Mouse (Mus musculus) liver, embryonic 13.5 days (tissue): Measurements from ENCODE around the gene Gm49396. TPM values are rescaled to one million over a fixed set of nuclear protein-coding genes. Genes with fewer than 3 reads are reported as not detected.
A peak's percentile ranks its signal among the peaks of the same experiment; 100 is the strongest.

Source experiments
- ATAC-seq: fragments of 200-750 bp; cut with Nextera tagmentation; 2 replicates; pipeline ENCODE4 v1.8.0; 2017; ENCODE audit warnings: low read depth, mild to moderate bottlenecking, moderate number of reproducible peaks, moderate library complexity
- DNase-seq: peaks from one replicate; pipeline ENCODE4 v3.0.0; 2022
- H3K27ac ChIP-seq: fragments of 300-500 bp; sonication (generic); 2 replicates; pipeline ENCODE4 v1.5.1; 2015; ENCODE audit warnings: moderate library complexity, mild to moderate bottlenecking, inconsistent platforms
- H3K27me3 ChIP-seq: fragments of 300-500 bp; sonication (generic); 2 replicates; pipeline ENCODE4 v1.6.1; 2015; ENCODE audit warnings: mild to moderate bottlenecking, inconsistent platforms
- H3K36me3 ChIP-seq: fragments of 300-500 bp; sonication (generic); 2 replicates; pipeline ENCODE4 v1.6.1; 2015; ENCODE audit warnings: mild to moderate bottlenecking, inconsistent platforms
- H3K4me1 ChIP-seq: fragments of 300-500 bp; sonication (generic); replicated peaks from 2 replicates; pipeline ENCODE4 v1.6.1; 2015; ENCODE audit warnings: inconsistent platforms
- H3K4me2 ChIP-seq: fragments of 300-500 bp; sonication (generic); 2 replicates; pipeline ENCODE4 v1.6.1; 2015; ENCODE audit warnings: inconsistent platforms, mild to moderate bottlenecking, moderate library complexity
- H3K4me3 ChIP-seq: fragments of 300-500 bp; sonication (generic); replicated peaks from 2 replicates; pipeline ENCODE4 v1.5.1; 2015; ENCODE audit warnings: mild to moderate bottlenecking, inconsistent platforms
- H3K9ac ChIP-seq: fragments of 300-500 bp; sonication (generic); 2 replicates; pipeline ENCODE4 v1.6.1; 2015; ENCODE audit warnings: mild to moderate bottlenecking, inconsistent platforms
- H3K9me3 ChIP-seq: fragments of 300-500 bp; sonication (generic); replicated peaks from 2 replicates; pipeline ENCODE4 v1.6.1; 2016; ENCODE audit warnings: inconsistent platforms
- WGBS: fragments of 180-500 bp; shearing (Covaris S2); methylation state at CpG from one replicate; pipeline ENCODE4 v1.1.7; 2015; ENCODE audit not compliant: insufficient replicate concordance; 5-methylcytosine and 5-hydroxymethylcytosine counted together
- polyA plus RNA-seq: library from polyadenylated mRNA; unstranded; fragments of >200 nt; fragmentation: Nextera tagmentation; extraction: Ambion mirVana; gene quantifications from 2 replicates; pipeline ENCODE4 v1.2.1, GENCODE M21; 2015

The Gm49396 gene
- polyA plus RNA-seq, 1 experiment from 2014 or later = 3.4 TPM

DNA sequence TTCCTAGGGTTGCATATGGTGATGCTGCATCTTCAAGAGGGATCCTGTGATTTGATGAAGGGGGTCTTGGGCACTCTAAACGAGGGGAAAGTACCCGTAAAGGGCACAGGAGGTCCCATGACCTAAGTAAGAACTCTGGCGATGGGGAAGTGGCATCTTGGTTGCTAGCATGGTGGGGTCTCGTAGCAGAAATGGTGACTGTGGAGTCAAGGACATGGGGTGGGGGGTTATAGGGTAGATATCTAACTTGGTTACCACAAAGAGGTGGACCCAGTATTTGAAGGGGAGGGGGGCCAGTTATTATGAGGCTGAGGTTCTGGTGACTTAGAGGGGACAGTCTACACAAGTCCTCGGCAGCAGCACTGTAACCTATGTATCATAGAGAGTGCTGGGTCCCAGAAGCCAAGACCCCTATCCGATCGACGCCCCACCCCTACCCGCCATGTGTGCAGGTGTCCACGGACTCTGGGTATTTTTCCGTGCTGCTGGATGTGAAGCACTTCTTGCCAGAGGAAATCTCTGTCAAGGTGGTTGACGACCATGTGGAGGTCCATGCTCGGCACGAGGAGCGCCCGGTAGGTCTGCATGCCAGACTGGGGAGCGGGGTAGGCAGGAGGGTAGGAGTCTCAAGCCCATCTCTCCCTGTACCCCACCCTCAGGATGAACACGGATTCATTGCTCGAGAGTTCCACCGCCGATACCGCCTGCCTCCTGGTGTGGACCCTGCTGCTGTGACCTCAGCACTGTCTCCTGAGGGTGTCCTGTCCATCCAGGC lies 9.1 kb upstream of the Gm49396 start:
- ATAC-seq = no peak
- H3K4me1 ChIP-seq = peaks cover 47% of the 10 kb centered on the region
- peak overlapping the region; percentile 91 for H3K9ac ChIP-seq
- H3K36me3 ChIP-seq = peaks cover 41% of the 10 kb centered on the region
- peak overlapping the region; percentile 71 for H3K4me3 ChIP-seq
- H3K27me3 ChIP-seq = no peaks in the 10 kb centered on the region
- H3K9me3 ChIP-seq = no peaks in the 10 kb centered on the region
- no peak overlapping the region for H3K27ac ChIP-seq
- 81% methylated on average over 22 of the region's 22 CpGs for WGBS
- DNase-seq = no peak
- H3K4me2 ChIP-seq = peak overlapping the region; percentile 92

DNA sequence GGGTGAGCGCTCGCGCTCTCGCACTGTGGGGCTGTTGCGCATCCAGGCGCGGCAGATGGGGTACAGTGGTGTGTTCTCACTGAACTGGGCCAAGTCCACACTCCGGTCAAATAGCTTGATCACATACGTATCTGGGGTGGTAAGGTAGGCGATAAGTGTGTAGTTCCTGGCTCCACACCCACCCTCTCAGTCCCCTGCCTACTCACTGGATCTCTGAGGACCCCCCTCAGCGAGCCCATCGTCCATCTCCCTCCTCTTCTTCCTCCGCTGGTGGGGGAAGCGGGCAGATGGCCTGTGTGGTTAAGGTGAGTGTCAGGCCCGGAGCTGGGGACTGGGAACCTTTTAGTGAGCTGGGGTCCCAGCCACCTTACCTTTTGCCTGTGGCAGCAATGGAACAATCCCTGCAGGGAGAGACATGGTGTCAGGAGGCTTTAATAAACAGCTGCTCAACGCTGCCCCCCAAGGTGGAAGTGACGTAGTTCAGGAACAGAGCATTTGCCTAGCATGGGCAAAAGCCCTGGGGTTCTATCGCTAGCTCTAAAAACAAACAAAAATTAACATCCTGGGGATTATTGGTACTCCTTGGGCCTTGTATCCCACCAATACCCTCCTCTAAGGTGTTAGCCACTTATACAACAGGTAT lies 6.1 kb upstream of the Gm49396 start:
- no peak overlapping the region for H3K9ac ChIP-seq
- ATAC-seq (no peak), DNase-seq (no peak)
- H3K4me1 ChIP-seq = peaks cover 56% of the 10 kb centered on the region
- no peaks in the 10 kb centered on the region for H3K9me3 ChIP-seq
- H3K27me3 ChIP-seq = no peaks in the 10 kb centered on the region
- 89% methylated on average over 18 of the region's 18 CpGs for WGBS
- no peak overlapping the region for H3K4me3 ChIP-seq
- 0 out of 2 replicates have a peak overlapping the region, but pooled peaks have one; percentile 73 for H3K4me2 ChIP-seq
- H3K27ac ChIP-seq = no peak overlapping the region
- H3K36me3 ChIP-seq = peaks cover 44% of the 10 kb centered on the region

DNA sequence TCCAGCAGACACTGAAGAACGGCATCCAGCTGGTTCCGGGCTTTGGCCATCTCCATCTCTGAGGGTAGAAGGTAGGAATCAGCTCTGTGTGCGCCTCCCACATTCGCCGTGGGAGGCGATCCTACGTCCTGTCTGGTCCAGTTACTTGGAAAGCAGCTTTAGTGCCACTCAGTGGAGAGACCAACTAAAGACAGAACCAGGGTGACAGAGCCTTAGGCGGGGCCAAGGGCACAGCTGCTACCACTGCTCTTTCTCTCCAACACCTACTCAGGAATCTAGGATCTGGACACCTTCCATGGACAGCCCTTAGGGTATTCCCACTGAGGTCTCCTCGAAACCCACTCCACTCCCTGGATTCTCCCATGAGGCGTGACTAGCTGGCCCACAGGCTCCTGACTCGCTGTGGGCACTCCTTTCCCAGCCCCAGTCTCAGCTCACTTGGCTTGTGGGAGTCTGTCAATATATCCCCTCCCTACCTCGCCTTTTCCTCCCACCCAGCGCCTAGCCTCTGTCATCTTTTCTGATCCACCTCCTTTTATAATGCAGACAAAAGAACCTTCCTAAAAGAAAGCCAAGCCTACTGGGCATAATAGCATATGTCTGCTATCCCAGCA lies 5.1 kb upstream of the Gm49396 start:
- 87% methylated on average over 13 of the region's 13 CpGs for WGBS
- DNase-seq (no peak), ATAC-seq (no peak)
- peaks cover 44% of the 10 kb centered on the region for H3K36me3 ChIP-seq
- peaks cover 56% of the 10 kb centered on the region for H3K4me1 ChIP-seq
- peak overlapping the region; percentile 73 for H3K4me2 ChIP-seq
- H3K27me3 ChIP-seq = no peaks in the 10 kb centered on the region
- H3K27ac ChIP-seq = peak overlapping the region; percentile 86
- H3K9me3 ChIP-seq = no peaks in the 10 kb centered on the region
- peak overlapping the region; percentile 67 for H3K4me3 ChIP-seq
- H3K9ac ChIP-seq = peak overlapping the region; percentile 74

DNA sequence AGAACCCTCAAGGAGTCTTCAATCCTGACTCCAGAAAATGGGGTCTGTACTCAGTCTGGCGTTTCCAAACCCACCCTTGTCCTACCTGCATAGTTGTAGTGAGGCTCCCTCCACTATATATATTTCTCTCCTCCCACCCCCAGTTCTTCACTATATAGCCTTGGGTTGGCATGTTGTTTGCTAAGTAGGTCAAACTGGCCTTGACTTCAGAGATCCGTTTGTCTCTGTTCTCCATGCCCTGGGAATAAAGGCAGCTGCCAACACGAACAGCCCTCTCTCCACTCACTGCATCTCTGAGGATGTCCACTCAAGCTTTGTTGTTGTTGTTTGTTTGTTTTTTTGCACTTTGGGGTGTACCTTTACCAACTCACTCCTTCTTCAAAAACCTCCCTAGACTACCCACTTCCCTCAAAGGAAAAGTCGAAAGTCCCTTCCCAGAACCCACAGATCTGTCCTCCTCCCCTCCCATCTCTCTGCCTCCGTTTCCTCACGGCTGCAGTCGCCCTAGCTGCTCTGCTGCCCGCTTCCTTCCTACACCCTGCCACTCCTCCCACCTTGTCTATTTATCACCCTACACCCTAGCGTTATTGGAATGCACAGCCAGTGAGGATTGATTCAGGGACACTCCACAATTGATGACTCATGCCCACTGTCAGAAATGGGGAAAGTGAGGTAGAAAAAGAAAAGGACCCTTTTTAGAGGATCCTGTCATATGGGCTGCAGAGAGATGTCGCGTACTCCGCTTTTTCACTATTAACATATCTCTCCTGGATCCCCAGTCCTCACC lies 4.3 kb upstream of the Gm49396 start:
- peak overlapping the region; percentile 67 for H3K4me3 ChIP-seq
- peak; percentile 38 for DNase-seq
- peak; percentile 44 for ATAC-seq
- H3K4me2 ChIP-seq = peak overlapping the region; percentile 73
- peak overlapping the region; percentile 74 for H3K9ac ChIP-seq
- H3K27ac ChIP-seq = peak overlapping the region; percentile 86
- H3K9me3 ChIP-seq = no peaks in the 10 kb centered on the region
- H3K27me3 ChIP-seq = no peaks in the 10 kb centered on the region
- peaks cover 44% of the 10 kb centered on the region for H3K36me3 ChIP-seq
- 8% methylated on average over 12 of the region's 12 CpGs for WGBS
- H3K4me1 ChIP-seq = peaks cover 51% of the 10 kb centered on the region

DNA sequence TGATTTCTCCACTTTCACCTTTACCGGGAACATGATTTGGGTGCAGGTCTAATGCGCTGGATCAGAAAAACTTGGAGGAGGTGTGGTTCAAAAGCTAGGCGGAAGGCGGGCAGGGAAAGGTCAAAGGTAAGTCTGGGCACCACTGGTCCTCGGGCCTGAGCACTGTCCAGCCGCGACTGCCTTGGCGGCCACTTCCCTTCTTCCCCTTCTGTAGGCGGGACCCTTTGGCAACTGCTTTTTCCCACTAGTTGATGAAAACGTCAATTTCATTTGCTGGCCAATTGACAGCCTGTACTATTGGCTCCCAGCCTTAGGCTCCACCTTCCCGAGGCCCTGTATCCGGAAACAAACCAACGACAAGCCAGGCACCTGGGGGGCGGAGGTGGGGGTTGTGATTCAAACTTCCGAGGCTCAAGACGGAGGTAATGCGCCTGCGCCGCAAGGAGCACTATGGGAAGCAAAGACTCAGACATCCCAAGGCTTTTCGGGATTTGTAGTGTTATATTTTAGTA lies 3.6 kb upstream of the Gm49396 start, which contains the start of gene Lin37:
Lin37 (minus strand) TSS at position 396 of the 512 bp plus-strand sequence.
- no peaks in the 10 kb centered on the region for H3K27me3 ChIP-seq
- WGBS = under 1% methylated on average over 20 of the region's 20 CpGs

DNA sequence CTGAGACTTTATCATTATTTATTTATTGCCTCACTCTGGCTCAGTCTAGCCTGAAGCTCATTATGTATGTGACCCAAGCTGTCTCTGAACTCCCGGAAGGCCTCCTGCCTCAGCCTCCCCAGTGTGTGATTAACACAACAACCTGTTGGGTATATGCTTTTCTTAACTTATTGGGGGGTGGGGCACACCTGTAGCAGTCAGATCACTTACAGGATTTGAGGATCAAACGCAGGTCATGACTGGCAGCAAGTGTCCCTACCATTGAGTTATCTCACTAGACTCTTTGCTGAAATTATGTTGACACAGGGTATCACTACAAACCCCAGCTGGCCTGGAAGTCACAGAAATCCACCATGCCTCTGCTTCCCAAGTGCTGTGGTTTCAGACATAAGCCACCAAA lies 2.8 kb upstream of the Gm49396 start:
- Histone ChIP-seq H3K4me2 (peak overlapping the region; percentile 73), H3K27ac (peak overlapping the region; percentile 86), H3K4me1 (peaks cover 50% of the 10 kb centered on the region), H3K4me3 (peak overlapping the region; percentile 67; the same call in 1 of the 2 replicates), H3K36me3 (peaks cover 37% of the 10 kb centered on the region), H3K9ac (peak overlapping the region; percentile 66), H3K27me3 (no peaks in the 10 kb centered on the region), H3K9me3 (no peaks in the 10 kb centered on the region)
- DNase-seq (no peak), ATAC-seq (no peak)
- WGBS = 68% methylated on average over 2 of the region's 2 CpGs

More for the DNA sequence above, 3.6 kb upstream of the Gm49396 start, which contains the start of gene Lin37:
- peak; percentile 92 for DNase-seq
- Histone ChIP-seq H3K27ac (peak within 1 kb of the TSS; percentile 86), H3K9me3 (no peaks in the 10 kb centered on the region), H3K4me3 (peak within 1 kb of the TSS; percentile 67), H3K4me2 (peak within 1 kb of the TSS; percentile 73), H3K4me1 (peaks cover 51% of the 10 kb centered on the region), H3K36me3 (peaks cover 38% of the 10 kb centered on the region), H3K9ac (peak within 1 kb of the TSS; percentile 74)
- ATAC-seq = peak; percentile 80

DNA sequence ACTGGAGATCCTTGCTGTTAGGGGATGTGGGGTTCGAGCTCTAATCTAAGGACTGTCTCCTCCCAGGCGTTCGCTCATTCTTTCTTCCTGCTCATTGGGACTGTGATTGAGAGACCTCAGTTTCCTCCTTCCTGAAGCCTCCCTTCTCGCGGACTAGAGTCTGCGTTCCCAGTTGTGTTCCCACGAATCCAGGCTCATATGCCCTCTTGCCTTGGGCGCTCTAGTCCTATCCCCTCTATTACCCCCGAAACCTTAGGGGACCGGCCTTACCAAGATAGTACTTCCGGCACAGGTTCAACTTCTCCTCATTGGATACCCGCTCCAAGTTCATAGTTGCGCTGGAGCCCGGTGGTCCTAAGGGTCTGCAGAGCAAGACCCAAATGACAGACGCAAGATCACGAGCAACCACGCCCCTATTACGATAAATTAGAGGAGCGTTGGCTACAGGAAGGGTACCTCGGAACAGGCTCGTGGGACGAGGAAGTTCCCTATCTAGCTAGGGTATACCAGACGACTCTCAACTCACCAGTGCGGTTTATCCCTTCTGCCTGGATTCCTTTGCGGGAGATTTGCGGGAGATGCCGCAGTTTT lies 523 bp upstream of the Gm49396 start:
- peaks cover 36% of the 10 kb centered on the region for H3K36me3 ChIP-seq
- no peaks in the 10 kb centered on the region for H3K27me3 ChIP-seq
- H3K4me1 ChIP-seq = peaks cover 48% of the 10 kb centered on the region
- H3K9me3 ChIP-seq = no peaks in the 10 kb centered on the region
- peak; percentile 8; the same call in 1 of the 2 replicates for ATAC-seq
- DNase-seq = no peak
- peak overlapping the region; percentile 84 for H3K27ac ChIP-seq
- peak overlapping the region; percentile 81 for H3K9ac ChIP-seq
- peak overlapping the region; percentile 89 for H3K4me2 ChIP-seq
- H3K4me3 ChIP-seq = peak overlapping the region; percentile 83
- WGBS = under 1% methylated on average over 27 of the region's 27 CpGs

DNA sequence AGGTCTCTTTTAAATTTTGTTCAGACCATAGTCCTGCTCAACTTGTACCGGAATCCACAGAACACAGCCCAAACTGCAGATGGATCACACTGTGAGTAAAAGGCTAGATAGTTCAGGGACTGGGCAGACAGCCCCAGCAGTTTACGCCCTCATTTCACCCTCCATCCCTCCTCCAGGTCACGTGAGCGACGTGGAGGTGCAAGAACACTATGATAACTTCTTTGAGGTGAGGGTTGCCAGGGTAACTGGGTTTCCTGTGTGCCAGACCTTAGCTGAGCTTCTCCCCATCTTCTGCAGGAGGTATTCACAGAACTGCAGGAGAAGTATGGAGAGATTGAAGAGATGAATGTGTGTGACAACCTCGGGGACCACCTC lies 749 bp downstream of the Gm49396 start:
- 21% methylated on average over 6 of the region's 6 CpGs for WGBS
- no peak for ATAC-seq

DNA sequence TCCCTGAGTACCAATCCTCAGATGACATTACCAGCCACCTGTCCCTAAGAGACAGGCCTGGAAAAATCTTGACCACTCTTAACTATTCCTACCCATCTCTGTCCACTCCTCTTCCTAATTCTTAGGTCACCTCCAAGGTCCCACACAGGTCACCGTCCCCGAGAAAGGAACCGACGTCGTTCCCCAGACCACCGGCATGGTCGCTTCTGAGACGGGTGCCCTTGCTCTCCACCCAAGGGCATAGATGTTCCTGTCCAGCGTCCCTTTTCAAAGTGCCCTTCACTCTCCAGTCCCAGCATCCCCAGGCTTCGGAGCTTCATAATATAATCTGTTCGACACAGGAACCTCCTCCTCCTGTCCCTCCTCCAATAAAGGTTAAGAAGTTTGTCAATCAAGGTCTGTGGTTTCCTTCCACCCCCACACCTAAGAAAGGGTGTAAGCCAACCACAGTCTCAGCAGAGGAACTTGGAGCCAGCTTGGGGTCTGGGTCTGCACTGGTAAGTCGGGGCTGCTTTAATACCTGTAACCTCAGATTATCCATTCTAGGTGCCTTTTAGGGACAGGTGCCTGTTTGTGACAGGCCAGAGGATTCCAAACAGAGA lies 1.9 kb downstream of the Gm49396 start, which contains the start of gene Igflr1:
Igflr1 (plus strand) TSS at position 458 of the 602 bp plus-strand sequence.
- peak within 1 kb of the TSS; percentile 89 for H3K4me2 ChIP-seq
- H3K27me3 ChIP-seq = no peaks in the 10 kb centered on the region
- peak within 1 kb of the TSS; percentile 83 for H3K4me3 ChIP-seq
- H3K9ac ChIP-seq = peak within 1 kb of the TSS; percentile 81
- DNase-seq = no peak
- ATAC-seq = no peak
- H3K27ac ChIP-seq = no peak within 1 kb of the TSS
- WGBS = 85% methylated on average over 12 of the region's 12 CpGs
- no peaks in the 10 kb centered on the region for H3K9me3 ChIP-seq
- peaks cover 29% of the 10 kb centered on the region for H3K4me1 ChIP-seq
- H3K36me3 ChIP-seq = peaks cover 55% of the 10 kb centered on the region

More for the DNA sequence above, 749 bp downstream of the Gm49396 start:
- Histone ChIP-seq H3K4me2 (peak overlapping the region; percentile 89), H3K4me1 (peaks cover 36% of the 10 kb centered on the region), H3K4me3 (peak overlapping the region; percentile 83), H3K9me3 (no peaks in the 10 kb centered on the region), H3K27ac (peak overlapping the region; percentile 96), H3K27me3 (no peaks in the 10 kb centered on the region), H3K9ac (peak overlapping the region; percentile 81), H3K36me3 (peaks cover 43% of the 10 kb centered on the region)
- no peak for DNase-seq

DNA sequence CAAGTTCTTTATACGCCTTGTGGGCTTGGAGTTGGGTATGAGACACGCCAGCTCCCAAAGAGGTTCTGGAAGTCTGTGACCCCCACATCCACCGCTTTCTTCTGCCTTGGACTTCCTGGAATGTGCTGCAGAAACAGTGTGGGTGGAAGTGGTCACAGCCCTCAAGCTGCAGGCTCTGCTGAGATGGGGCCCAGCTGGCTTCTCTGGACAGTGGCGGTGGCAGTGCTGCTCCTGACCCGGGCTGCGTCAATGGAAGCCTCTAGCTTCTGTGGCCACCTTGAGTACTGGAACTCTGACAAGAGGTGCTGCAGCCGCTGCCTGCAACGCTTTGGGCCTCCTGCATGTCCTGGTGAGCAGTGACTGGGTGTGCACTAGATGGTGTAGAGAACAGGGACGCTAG lies 2.9 kb downstream of the Gm49396 start:
- ATAC-seq (no peak), DNase-seq (no peak)
- 78% methylated on average over 9 of the region's 9 CpGs for WGBS
- Histone ChIP-seq H3K4me3 (no peak overlapping the region), H3K4me1 (peaks cover 25% of the 10 kb centered on the region), H3K27ac (no peak overlapping the region), H3K36me3 (peaks cover 64% of the 10 kb centered on the region), H3K4me2 (no peak overlapping the region), H3K9me3 (no peaks in the 10 kb centered on the region), H3K27me3 (no peaks in the 10 kb centered on the region), H3K9ac (no peak overlapping the region)
